Mouse (Mus musculus): ENCODE measurements around the gene Cpz. TPM values are rescaled to one million over a fixed set of nuclear protein-coding genes. Genes with fewer than 3 reads are reported as not detected.
A peak's percentile ranks its signal among the peaks of the same experiment; 100 is the strongest.

The Cpz gene
- polyA plus RNA-seq, 1 experiment from 2014 or later = 2.8 TPM

DNA sequence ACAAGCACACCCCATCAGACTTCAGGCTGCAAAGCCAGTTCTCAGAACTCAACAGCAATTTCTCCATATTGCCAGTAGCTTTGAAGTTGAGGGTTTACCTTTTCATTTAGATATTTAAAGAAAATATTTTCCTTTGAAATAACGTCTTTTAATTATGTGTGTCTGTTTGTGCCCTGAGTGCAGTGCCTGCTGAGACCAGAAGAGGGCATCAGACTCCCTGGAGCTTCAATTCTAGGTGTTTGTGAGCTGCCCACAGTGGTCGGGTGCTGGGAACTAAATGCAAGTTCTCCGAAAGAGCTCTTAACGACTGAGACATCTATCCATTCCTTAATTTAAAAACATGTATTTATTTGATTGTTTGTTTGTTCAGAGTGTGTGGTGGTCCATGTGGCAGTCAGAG, 65.7 kb downstream of the Cpz start:
- Histone ChIP-seq H3K4me2 (no peak overlapping the region), H3K27ac (replicated peaks) (no peak overlapping the region), H3K9me3 (replicated peaks) (no peaks in the 10 kb centered on the region), H3K4me1 (peaks cover 6% of the 10 kb centered on the region), H3K36me3 (no peaks in the 10 kb centered on the region), H3K27me3 (replicated peaks) (peaks cover 15% of the 10 kb centered on the region), H3K4me3 (replicated peaks) (no peak overlapping the region), H3K9ac (replicated peaks) (no peak overlapping the region)
- WGBS = 82% methylated on average over 4 of the region's 4 CpGs
- no peak for ATAC-seq (ENCODE audit: low FRiP score)

DNA sequence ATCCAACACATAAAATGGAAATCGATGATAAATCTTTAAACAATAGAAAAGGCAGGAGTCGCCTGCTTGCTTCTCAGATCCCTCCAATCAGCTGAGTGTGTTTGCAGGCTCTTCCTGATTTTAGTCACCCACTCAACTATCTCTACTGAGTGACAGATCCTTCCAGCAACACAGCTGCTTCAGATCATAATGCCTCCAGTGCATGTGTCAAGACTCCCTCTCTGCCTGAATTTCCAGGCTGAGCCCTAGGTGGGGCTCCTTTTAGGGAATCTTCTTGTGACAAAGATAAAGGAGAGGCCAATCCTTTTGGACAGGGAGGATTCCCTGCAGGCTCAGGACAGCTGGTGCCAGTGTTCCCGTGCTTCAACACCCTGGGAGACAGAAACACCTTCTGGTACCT, 67.2 kb downstream of the Cpz start:
- 62% methylated on average over 3 of the region's 3 CpGs for WGBS
- Histone ChIP-seq H3K27ac (replicated peaks) (no peak overlapping the region), H3K36me3 (no peaks in the 10 kb centered on the region), H3K9me3 (replicated peaks) (no peaks in the 10 kb centered on the region), H3K27me3 (replicated peaks) (peaks cover 12% of the 10 kb centered on the region; the same call in 1 of the 2 replicates), H3K4me1 (peaks cover 15% of the 10 kb centered on the region), H3K4me3 (replicated peaks) (no peak overlapping the region), H3K9ac (replicated peaks) (no peak overlapping the region), H3K4me2 (no peak overlapping the region)
- ATAC-seq (ENCODE audit: low FRiP score) = no peak

DNA sequence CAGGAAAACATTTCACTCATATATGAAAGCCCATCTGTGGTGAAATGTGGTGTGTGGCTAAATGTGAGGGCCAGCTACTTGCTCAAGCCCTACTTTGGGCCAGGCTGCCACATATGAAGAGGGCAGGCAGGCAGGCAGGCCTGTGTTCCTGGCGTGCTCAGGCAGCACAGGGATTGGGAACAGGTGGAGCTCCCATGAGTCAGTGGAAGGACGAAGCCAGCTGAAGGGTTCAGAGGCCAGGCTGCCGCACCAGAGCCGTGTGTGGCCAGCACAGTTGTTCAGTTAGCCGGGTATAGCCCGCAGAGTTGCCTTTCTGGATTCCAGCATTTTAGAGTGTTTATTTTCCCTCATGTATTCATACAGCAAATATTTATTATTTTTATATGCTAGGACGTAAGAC, 68.1 kb downstream of the Cpz start:
- Histone ChIP-seq H3K4me3 (replicated peaks) (no peak overlapping the region), H3K36me3 (no peaks in the 10 kb centered on the region), H3K9me3 (replicated peaks) (no peaks in the 10 kb centered on the region), H3K9ac (replicated peaks) (no peak overlapping the region), H3K27ac (replicated peaks) (no peak overlapping the region), H3K27me3 (replicated peaks) (peaks cover 6% of the 10 kb centered on the region; the same call in 1 of the 2 replicates), H3K4me1 (peaks cover 15% of the 10 kb centered on the region), H3K4me2 (no peak overlapping the region)
- no peak for ATAC-seq (ENCODE audit: low FRiP score)
- WGBS = 85% methylated on average over 7 of the region's 7 CpGs

DNA sequence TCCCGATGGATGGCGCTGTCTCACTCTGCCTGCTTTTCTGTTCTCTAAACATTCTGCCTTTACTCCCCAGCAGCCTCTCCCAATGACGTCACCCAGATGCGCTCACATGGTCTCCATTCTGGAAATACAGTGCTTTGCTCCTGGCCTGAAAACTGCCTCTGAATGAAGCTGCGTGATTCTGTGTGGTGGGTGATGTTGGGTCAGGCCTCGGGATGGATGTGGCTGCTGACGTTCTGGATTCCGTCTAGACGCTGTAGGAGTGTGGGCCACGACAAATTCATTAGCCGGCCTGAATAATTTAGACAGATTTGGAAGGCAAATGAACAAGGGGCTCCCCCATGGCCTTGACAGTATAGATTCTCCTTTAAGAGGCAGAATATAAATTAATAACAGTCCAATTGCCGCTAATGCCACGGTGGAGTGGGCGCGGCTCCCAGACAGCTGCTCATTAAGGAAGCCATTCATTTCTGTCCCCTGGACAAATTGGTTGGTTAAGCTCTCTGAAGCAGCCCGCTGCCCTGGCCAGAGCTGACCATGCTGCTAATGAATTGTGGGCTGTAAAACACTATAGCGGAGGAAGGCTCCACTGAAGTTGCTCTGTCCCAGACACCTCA, 71.2 kb downstream of the Cpz start:
- Histone ChIP-seq H3K36me3 (no peaks in the 10 kb centered on the region), H3K27me3 (replicated peaks) (no peaks in the 10 kb centered on the region; the same call in 1 of the 2 replicates), H3K9me3 (replicated peaks) (no peaks in the 10 kb centered on the region), H3K4me1 (peaks cover 17% of the 10 kb centered on the region), H3K4me2 (peak overlapping the region; percentile 45), H3K9ac (replicated peaks) (no peak overlapping the region; the same call in 1 of the 2 replicates), H3K27ac (replicated peaks) (no peak overlapping the region; the same call in 1 of the 2 replicates), H3K4me3 (replicated peaks) (no peak overlapping the region)
- 11% methylated on average over 17 of the region's 17 CpGs for WGBS
- peak; percentile 53; the same call in 1 of the 2 replicates for ATAC-seq (ENCODE audit: low FRiP score)

Other genes starting within 250 kb of the Cpz start
- 0.68 and 1.0 TPM in 2 replicates for gene Adra2c, start 247.4 kb downstream of the Cpz start, polyA plus RNA-seq (2015; fragmentation: Nextera tagmentation; extraction: Ambion mirVana)
- 0.73 and 1.4 TPM in 2 replicates for gene Hmx1, start 136.6 kb downstream of the Cpz start, polyA plus RNA-seq (2015; fragmentation: Nextera tagmentation; extraction: Ambion mirVana)
- gene Trmt44, start 49.4 kb upstream of the Cpz start, polyA plus RNA-seq (2015; fragmentation: Nextera tagmentation; extraction: Ambion mirVana) = 5.3 and 6.9 TPM in 2 replicates
- gene Acox3, start 57.3 kb upstream of the Cpz start, polyA plus RNA-seq (2015; fragmentation: Nextera tagmentation; extraction: Ambion mirVana) = 12.7 and 13.5 TPM in 2 replicates
- 21.3 and 23.9 TPM in 2 replicates for gene Htra3, start 154.1 kb upstream of the Cpz start, polyA plus RNA-seq (2015; fragmentation: Nextera tagmentation; extraction: Ambion mirVana)
- gene Sh3tc1, start 214.3 kb upstream of the Cpz start, polyA plus RNA-seq (2015; fragmentation: Nextera tagmentation; extraction: Ambion mirVana) = 3.6 and 4.1 TPM in 2 replicates
- gene Ablim2, start 232.2 kb upstream of the Cpz start, polyA plus RNA-seq (2015; fragmentation: Nextera tagmentation; extraction: Ambion mirVana) = 29.5 and 31.8 TPM in 2 replicates

All from neural tube, embryonic 15.5 days (tissue).